Comparison of ENCODE assay signal across 20 mouse cellular contexts in genomic region chr10:110330030-110330429, GRCm38 (mm10).
"Had no signal": no experiment of that assay in that cellular context is flagged by ENCODE, and none has a peak within 500 bp of the region (broad histone marks: within the 10 kb centered on the region; RNA-seq: fewer than 3 reads in every experiment).

No protein-coding gene starts in this region.

- DNase-seq: kidney, postnatal 10 days; layer of hippocampus, postnatal 36 days; liver; lung, adult 18-20 months; right cerebral cortex, adult 18-20 months; right cerebral cortex, postnatal 14 days; right cerebral cortex, postnatal 4 days; spleen, adult 18-20 months; thymus, postnatal 25 days had no signal

- H3K27me3 ChIP-seq: limb, embryonic 12.5 days; liver, embryonic 12.5 days; liver, embryonic 15.5 days; midbrain, embryonic 12.5 days; midbrain, embryonic 15.5 days; neural tube, embryonic 12.5 days; neural tube, embryonic 15.5 days; stomach, embryonic 15.5 days had no signal

- H3K9ac ChIP-seq: limb, embryonic 12.5 days; liver, embryonic 12.5 days; liver, embryonic 15.5 days; midbrain, embryonic 12.5 days; midbrain, embryonic 15.5 days; neural tube, embryonic 12.5 days; neural tube, embryonic 15.5 days; stomach, embryonic 15.5 days had no signal

- H3K4me2 ChIP-seq: limb, embryonic 12.5 days; liver, embryonic 12.5 days; liver, embryonic 15.5 days; midbrain, embryonic 12.5 days; midbrain, embryonic 15.5 days; neural tube, embryonic 12.5 days; neural tube, embryonic 15.5 days; stomach, embryonic 15.5 days had no signal

- H3K4me1 ChIP-seq: limb, embryonic 12.5 days; liver, embryonic 12.5 days; liver, embryonic 15.5 days; midbrain, embryonic 12.5 days; midbrain, embryonic 15.5 days; neural tube, embryonic 12.5 days; stomach, embryonic 15.5 days had no signal

- H3K9me3 ChIP-seq: limb, embryonic 12.5 days; liver, embryonic 12.5 days; liver, embryonic 15.5 days; midbrain, embryonic 12.5 days; midbrain, embryonic 15.5 days; neural tube, embryonic 12.5 days; neural tube, embryonic 15.5 days; stomach, embryonic 15.5 days had no signal

- ATAC-seq: intestine, postnatal 0 days; liver, embryonic 12.5 days; midbrain, embryonic 15.5 days had no signal

- H3K36me3 ChIP-seq: limb, embryonic 12.5 days; liver, embryonic 12.5 days; liver, embryonic 15.5 days; midbrain, embryonic 12.5 days; midbrain, embryonic 15.5 days; neural tube, embryonic 12.5 days; neural tube, embryonic 15.5 days; stomach, embryonic 15.5 days had no signal

- H3K4me3 ChIP-seq: left cerebral cortex, adult 2 months; limb, embryonic 12.5 days; liver, embryonic 12.5 days; liver, embryonic 15.5 days; midbrain, embryonic 12.5 days; midbrain, embryonic 15.5 days; neural tube, embryonic 12.5 days; neural tube, embryonic 15.5 days; stomach, embryonic 15.5 days had no signal

- H3K27ac ChIP-seq: left cerebral cortex, adult 2 months; limb, embryonic 12.5 days; liver, embryonic 12.5 days; liver, embryonic 15.5 days; macrophage; midbrain, embryonic 12.5 days; midbrain, embryonic 15.5 days; neural tube, embryonic 12.5 days; stomach, embryonic 15.5 days had no signal
